Mouse (Mus musculus) brain, embryonic 14.5 days (tissue): ENCODE data around the gene Kdf1. TPM values are rescaled to one million over a fixed set of nuclear protein-coding genes. Genes with fewer than 3 reads are reported as not detected.
A peak's percentile ranks its signal among the peaks of the same experiment; 100 is the strongest.

ENCODE experiments used
- DNase-seq: peaks from one replicate; pipeline ENCODE4 v3.0.0-alpha.2; 2011; ENCODE audit warnings: low read depth
- CTCF ChIP-seq: fragments of 200-500 bp; IDR thresholded peaks from 2 replicates; pipeline ENCODE4 v1.5.1; 2012; ENCODE audit warnings: inconsistent platforms, mild to moderate bottlenecking, moderate library complexity, borderline replicate concordance; ENCODE audit not compliant: insufficient read depth, insufficient read length; ENCODE audit errors: extremely low read depth
- POLR2A ChIP-seq: fragments of 200-500 bp; IDR thresholded peaks from 2 replicates; pipeline ENCODE4 v1.6.1; 2012; ENCODE audit warnings: mild to moderate bottlenecking, inconsistent platforms, borderline replicate concordance; ENCODE audit not compliant: poor library complexity, insufficient read depth, insufficient read length, severe bottlenecking; ENCODE audit errors: extremely low read depth
- polyA plus RNA-seq: library from polyadenylated mRNA; depleted of rRNA; stranded (reverse); fragments of >200 nt; gene quantifications from 2 replicates; pipeline ENCODE4 v1.2.3, GENCODE M21; 2012; rRNA removed

The Kdf1 gene
- polyA plus RNA-seq, 1 experiment: 0.51 TPM

- TF ChIP-seq POLR2A (no peak), CTCF (no peak)
- DNase-seq: no peak
Measured at GRCm38 (mm10) chr4:133569291-133570065, 50.7 kb downstream of the Kdf1 start.

- DNase-seq: no peak
- TF ChIP-seq CTCF (no peak), POLR2A (no peak)
Measured at GRCm38 (mm10) chr4:133570066-133570466, 51.3 kb downstream of the Kdf1 start.

- DNase-seq: peak; percentile 97
- TF ChIP-seq CTCF (peak; percentile 19; the same call in 1 of the 2 replicates), POLR2A (peak; percentile 47; the same call in 1 of the 2 replicates)
Measured at GRCm38 (mm10) chr4:133574070-133574842, 55.5 kb downstream of the Kdf1 start, which contains the start of gene Gpatch3. Gene Gpatch3 (plus strand): TSS chr4:133574745.

GRCm38 (mm10) chr4:133574843-133575202 is 56.1 kb downstream of the Kdf1 start:
- DNase-seq: no peak
- TF ChIP-seq CTCF (no peak), POLR2A (no peak)

GRCm38 (mm10) chr4:133577983-133578382 is 59.2 kb downstream of the Kdf1 start:
- TF ChIP-seq CTCF (no peak), POLR2A (no peak)
- no peak for DNase-seq

Other genes with a start within 250 kb of the Kdf1 start
- gene Tmem222, start 241.2 kb upstream of the Kdf1 start, polyA plus RNA-seq: 120 and 154 TPM in 2 replicates
- gene Wdtc1, start 165.5 kb upstream of the Kdf1 start, polyA plus RNA-seq: 38.6 and 49.6 TPM in 2 replicates
- 23.4 and 33.1 TPM in 2 replicates for gene Slc9a1, start 149.3 kb upstream of the Kdf1 start, polyA plus RNA-seq
- 0.19 and 0.45 TPM in 2 replicates for gene Tent5b, start 38.8 kb upstream of the Kdf1 start, polyA plus RNA-seq
- 6.6 and 8.2 TPM in 2 replicates for gene Trnp1, start 20.4 kb upstream of the Kdf1 start, polyA plus RNA-seq
- gene Nudc, start 27.0 kb downstream of the Kdf1 start, polyA plus RNA-seq: 119 and 167 TPM in 2 replicates
- not detected in 2 replicates for gene Nr0b2, start 34.4 kb downstream of the Kdf1 start, polyA plus RNA-seq
- 5.9 and 7.5 TPM in 2 replicates for gene Gpatch3, start 55.8 kb downstream of the Kdf1 start, polyA plus RNA-seq
- 37.7 and 56.8 TPM in 2 replicates for gene Gpn2, start 65.4 kb downstream of the Kdf1 start, polyA plus RNA-seq
- 10.0 and 11.9 TPM in 2 replicates for gene Sfn, start 83.2 kb downstream of the Kdf1 start, polyA plus RNA-seq
- gene Zdhhc18, start 131.2 kb downstream of the Kdf1 start, polyA plus RNA-seq: 34.4 and 39.9 TPM in 2 replicates
- gene Pigv, start 153.7 kb downstream of the Kdf1 start, polyA plus RNA-seq: 11.7 and 12.8 TPM in 2 replicates
- 75.4 and 121 TPM in 2 replicates for gene Arid1a, start 237.8 kb downstream of the Kdf1 start, polyA plus RNA-seq